Mouse (Mus musculus) CH12.LX (cell line): ENCODE data around the gene Rin3. TPM values are rescaled to one million over a fixed set of nuclear protein-coding genes. Genes with fewer than 3 reads are reported as not detected.

ENCODE experiments used
- DNase-seq: peaks from one replicate; pipeline ENCODE4 v3.0.0-alpha.2; 2013; ENCODE audit errors: extremely low read depth
- H3K27ac ChIP-seq: 2 replicates; pipeline ENCODE4 v1.5.1; 2012; ENCODE audit warnings: low read depth, mild to moderate bottlenecking, control low read depth, moderate library complexity; ENCODE audit not compliant: insufficient read depth
- H3K27me3 ChIP-seq: replicated peaks from 2 replicates; pipeline ENCODE3; 2012; ENCODE audit warnings: inconsistent platforms
- H3K36me3 ChIP-seq, 2 experiments: replicated peaks in 1 of 2; 2 replicates each; pipeline versions ENCODE3 to v1.6.1; 2012; ENCODE audit warnings: inconsistent platforms in 1 of 2, low read length in 1 of 2, mild to moderate bottlenecking in 1 of 2, mixed read lengths in 1 of 2, moderate library complexity in 1 of 2; ENCODE audit not compliant: control insufficient read depth in 1 of 2, insufficient read depth in 1 of 2
- H3K4me1 ChIP-seq, 2 experiments: 2 replicates each; pipeline ENCODE4 v1.6.1; 2012; ENCODE audit warnings: inconsistent platforms in 1 of 2, moderate library complexity in 1 of 2; ENCODE audit not compliant: insufficient read depth in 2 of 2, control insufficient read depth in 1 of 2
- H3K4me2 ChIP-seq: 2 replicates; pipeline ENCODE4 v1.6.1; 2012; ENCODE audit warnings: low read depth, mild to moderate bottlenecking, control low read depth; ENCODE audit not compliant: poor library complexity, insufficient read depth, severe bottlenecking
- H3K4me3 ChIP-seq, 3 experiments: fragments of 150-350 bp in 1 of 3; sonication (generic) in 1 of 3; replicated peaks in 1 of 3; 2 replicates each; pipeline versions ENCODE3 to v1.5.1; 2011 to 2012; ENCODE audit warnings: low read depth in 2 of 3, low read length in 2 of 3, mild to moderate bottlenecking in 2 of 3, moderate library complexity in 2 of 3, control low read depth in 1 of 3, improper control_type of control experiment in 1 of 3, inconsistent platforms in 1 of 3, mixed read lengths in 1 of 3; ENCODE audit not compliant: poor library complexity in 1 of 3
- H3K79me2 ChIP-seq: replicated peaks from 2 replicates; pipeline ENCODE4 v1.6.1; 2012; ENCODE audit warnings: mild to moderate bottlenecking, moderate library complexity; ENCODE audit not compliant: control insufficient read depth, poor library complexity, insufficient read depth, severe bottlenecking; ENCODE audit errors: extremely low read depth
- H3K9ac ChIP-seq: 2 replicates; pipeline ENCODE4 v1.6.1; 2012; ENCODE audit warnings: low read depth, mild to moderate bottlenecking, control low read depth, moderate library complexity; ENCODE audit not compliant: insufficient read depth
- H3K9me3 ChIP-seq: replicated peaks from 2 replicates; pipeline ENCODE3; 2012; ENCODE audit warnings: low read length, inconsistent platforms, mixed read lengths
- BHLHE40 ChIP-seq: IDR thresholded peaks from 2 replicates; pipeline ENCODE4 v1.6.1; 2011; ENCODE audit warnings: mild to moderate bottlenecking, low read depth, low read length, improper control_type of control experiment
- CHD1 ChIP-seq: IDR thresholded peaks from 2 replicates; pipeline ENCODE4 v1.6.1; 2012; ENCODE audit warnings: low read depth, low read length, improper control_type of control experiment, inconsistent platforms
- ELF1 ChIP-seq: IDR thresholded peaks from 2 replicates; pipeline ENCODE4 v1.6.1; 2014; ENCODE audit warnings: low read depth, mild to moderate bottlenecking, inconsistent platforms, low read length, improper control_type of control experiment
- ETS1 ChIP-seq: conservative IDR thresholded peaks from 2 replicates; pipeline ENCODE4 v1.6.1; 2012; ENCODE audit warnings: low read depth, mild to moderate bottlenecking, inconsistent platforms, low read length, improper control_type of control experiment, moderate library complexity
- IRF4 ChIP-seq: IDR thresholded peaks from 2 replicates; pipeline ENCODE4 v1.6.1; 2014; ENCODE audit warnings: low read depth, mild to moderate bottlenecking, inconsistent platforms, low read length, improper control_type of control experiment
- JUN ChIP-seq: IDR thresholded peaks from 2 replicates; pipeline ENCODE4 v1.6.1; 2011; ENCODE audit warnings: low read depth, mild to moderate bottlenecking, low read length, improper control_type of control experiment, moderate library complexity; ENCODE audit not compliant: insufficient read depth
- MAFK ChIP-seq: IDR thresholded peaks from 2 replicates; pipeline ENCODE4 v1.6.1; 2011; ENCODE audit warnings: low read length, improper control_type of control experiment; ENCODE audit not compliant: insufficient replicate concordance
- MEF2A ChIP-seq: IDR thresholded peaks from 2 replicates; pipeline ENCODE4 v1.6.1; 2014; ENCODE audit warnings: low read depth, mild to moderate bottlenecking, inconsistent platforms, low read length, improper control_type of control experiment, borderline replicate concordance
- RAD21 ChIP-seq: IDR thresholded peaks from 2 replicates; pipeline ENCODE4 v1.6.1; 2011; ENCODE audit warnings: low read depth, mild to moderate bottlenecking, low read length, improper control_type of control experiment, moderate library complexity
- SIN3A ChIP-seq: IDR thresholded peaks from 2 replicates; pipeline ENCODE4 v1.6.1; 2012; ENCODE audit warnings: low read length, improper control_type of control experiment, inconsistent platforms
- SMC3 ChIP-seq: IDR thresholded peaks from 2 replicates; pipeline ENCODE4 v1.6.1; 2011; ENCODE audit warnings: low read depth, low read length, improper control_type of control experiment
- TBP ChIP-seq: conservative IDR thresholded peaks from 2 replicates; pipeline ENCODE4 v1.6.1; 2011; ENCODE audit warnings: low read depth, low read length, improper control_type of control experiment
- TCF12 ChIP-seq: IDR thresholded peaks from 2 replicates; pipeline ENCODE4 v1.6.1; 2014; ENCODE audit warnings: low read depth, mild to moderate bottlenecking, inconsistent platforms, low read length, improper control_type of control experiment
- UBTF ChIP-seq: IDR thresholded peaks from 2 replicates; pipeline ENCODE4 v1.6.1; 2012; ENCODE audit warnings: low read depth, mild to moderate bottlenecking, inconsistent platforms, low read length, improper control_type of control experiment, moderate library complexity
- ZMIZ1 ChIP-seq: IDR thresholded peaks from 2 replicates; pipeline ENCODE4 v1.6.1; 2012; ENCODE audit warnings: low read depth, mild to moderate bottlenecking, inconsistent platforms, low read length, improper control_type of control experiment
- dilution Hi-C: fragments of 300-500 bp; cut with MboI; formaldehyde crosslinking; loops from 2 replicates; pipeline ENCODE4 v1.14.3; 2020; ENCODE audit warnings: low sequenced_read_pairs; ENCODE audit not compliant: extremely low pct_unique_long_range_greater_than_20kb, extremely low pct_ligation_motif_present
- in situ Hi-C: fragments of 300-500 bp; cut with MboI; formaldehyde crosslinking; loops from 3 replicates; pipeline ENCODE4 v1.14.3; 2019; ENCODE audit warnings: low sequenced_read_pairs, low pct_ligation_motif_present, low pct_unique_long_range_greater_than_20kb, mixed read lengths
- polyA plus RNA-seq: library from polyadenylated mRNA; unstranded; fragments of >175 nt; gene quantifications from 2 replicates; pipeline ENCODE4 v1.2.1, GENCODE M21; 2012; ENCODE audit warnings: low read depth; ENCODE audit not compliant: insufficient read length
- total RNA-seq, 2 experiments: library from RNA; depleted of rRNA; stranded (reverse); fragments of 300-350 nt in 1 of 2; fragments of >200 nt in 1 of 2; gene quantifications; 2 replicates each; pipeline ENCODE4 v1.2.3; 2012 to 2014

Rin3 gene
- total and polyA plus RNA-seq, 3 experiments: 2.4 to 10.0 (median 8.4) TPM

DNA sequence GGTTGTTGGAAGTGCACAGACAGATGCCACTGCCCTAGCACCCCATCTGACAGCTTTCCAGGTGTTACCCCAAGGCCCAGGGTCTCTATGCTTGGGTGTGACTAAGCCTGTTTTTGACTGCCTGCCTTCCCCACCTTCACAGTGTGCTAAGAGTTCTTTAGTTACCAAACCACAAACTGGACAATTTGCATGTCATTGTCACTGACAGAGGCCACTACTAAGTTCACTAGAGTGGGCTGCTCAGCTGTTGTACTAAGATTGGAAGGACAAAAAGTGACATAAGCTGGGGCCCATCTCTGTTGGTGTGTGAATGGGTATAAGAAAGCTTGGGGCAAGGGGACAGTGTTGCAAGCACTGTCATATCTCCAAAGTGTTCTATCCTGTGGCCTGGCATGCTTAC is 72.9 kb downstream of the Rin3 start:
- no peaks in the 10 kb centered on the region for H3K79me2 ChIP-seq
- peaks cover 2% of the 10 kb centered on the region for H3K9me3 ChIP-seq
- peaks cover 23 to 58% of the 10 kb centered on the region in 2 experiments for H3K36me3 ChIP-seq
- TF ChIP-seq IRF4 (0 out of 2 replicates have a peak, but pooled peaks have one; percentile 7), ETS1 (peak; percentile 86), MAFK (no peak), TCF12 (0 out of 2 replicates have a peak, but pooled peaks have one; percentile 16), UBTF (no peak), SMC3 (no peak), ELF1 (no peak), MEF2A (peak; percentile 52; the same call in 1 of the 2 replicates), ZMIZ1 (no peak), BHLHE40 (peak; percentile 62)
- TF ChIP-seq, all 38 proteins: peak for 5
- dilution Hi-C loops: no loop called here
- in situ Hi-C loops: no loop called here
- DNase-seq: no peak
- no peak overlapping the region for H3K4me3 ChIP-seq
- H3K27me3 ChIP-seq: no peaks in the 10 kb centered on the region
- no peak overlapping the region for H3K9ac ChIP-seq
- H3K27ac ChIP-seq: no peak overlapping the region
- H3K4me1 ChIP-seq: peaks cover 34 to 64% of the 10 kb centered on the region in 2 experiments
- peak overlapping the region; percentile 13 for H3K4me2 ChIP-seq

DNA sequence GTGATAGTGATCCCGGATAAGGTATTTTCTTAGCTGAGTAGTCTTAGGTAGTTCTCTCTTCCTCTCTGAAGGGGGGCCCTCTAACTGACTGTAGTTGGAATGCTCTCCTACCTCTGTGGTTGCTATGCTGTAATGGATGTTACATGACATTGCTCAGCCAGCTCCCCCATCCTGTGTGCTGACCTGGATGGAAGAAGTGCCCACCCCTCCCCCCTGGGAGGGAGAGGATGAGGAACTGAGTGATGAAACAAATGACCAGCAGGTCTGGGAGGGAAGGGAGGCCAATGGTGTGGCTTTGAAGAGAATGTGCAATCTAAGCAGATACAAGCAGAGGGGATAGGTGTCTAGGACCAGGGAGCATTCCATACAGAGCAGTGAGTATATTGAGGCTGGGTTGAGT is 73.9 kb downstream of the Rin3 start:
- dilution Hi-C loops (no loop called here), in situ Hi-C loops (no loop called here)
- peaks cover 2% of the 10 kb centered on the region for H3K9me3 ChIP-seq
- H3K79me2 ChIP-seq: no peaks in the 10 kb centered on the region
- H3K4me1 ChIP-seq: peaks cover 27 to 54% of the 10 kb centered on the region in 2 experiments
- H3K27me3 ChIP-seq: no peaks in the 10 kb centered on the region
- TF ChIP-seq CHD1: no peak
- TF ChIP-seq IRF4: no peak
- TF ChIP-seq TBP: no peak
- TF ChIP-seq SIN3A: no peak
- TF ChIP-seq JUN: no peak
- TF ChIP-seq RAD21: no peak
- no peak overlapping the region for H3K27ac ChIP-seq
- no peak for DNase-seq
- no peak overlapping the region for H3K4me3 ChIP-seq
- peaks cover 26 to 68% of the 10 kb centered on the region in 2 experiments for H3K36me3 ChIP-seq
- H3K9ac ChIP-seq: 0 out of 2 replicates have a peak overlapping the region, but pooled peaks have one; percentile 0
- H3K4me2 ChIP-seq: no peak overlapping the region
